Mouse (Mus musculus) lung, postnatal 10 days (tissue): Measurements from ENCODE around the gene Prmt8.

Experiments
- DNase-seq: peaks from one replicate; pipeline ENCODE4 v3.0.0; 2021

The Prmt8 gene

DNA sequence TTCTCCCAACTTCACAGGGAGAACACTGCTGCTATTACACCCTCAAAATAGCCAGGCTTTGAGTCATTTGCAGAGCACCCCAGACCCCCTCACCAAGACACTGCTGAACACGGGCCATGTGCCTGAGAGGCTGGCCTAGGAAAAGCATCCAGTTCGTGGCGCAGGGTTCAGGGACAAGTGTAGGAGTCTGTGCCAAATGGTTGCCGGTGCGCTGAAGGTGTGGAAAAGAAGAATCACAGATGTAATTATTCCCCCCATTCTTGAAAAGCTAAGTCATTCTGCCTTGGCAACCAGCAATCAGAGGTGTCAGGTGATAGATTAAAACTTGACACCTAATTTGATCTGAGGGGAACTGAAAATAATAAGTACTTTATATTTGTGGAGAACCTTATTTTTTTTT, 109.8 kb downstream of the Prmt8 start:
- no peak for DNase-seq

DNA sequence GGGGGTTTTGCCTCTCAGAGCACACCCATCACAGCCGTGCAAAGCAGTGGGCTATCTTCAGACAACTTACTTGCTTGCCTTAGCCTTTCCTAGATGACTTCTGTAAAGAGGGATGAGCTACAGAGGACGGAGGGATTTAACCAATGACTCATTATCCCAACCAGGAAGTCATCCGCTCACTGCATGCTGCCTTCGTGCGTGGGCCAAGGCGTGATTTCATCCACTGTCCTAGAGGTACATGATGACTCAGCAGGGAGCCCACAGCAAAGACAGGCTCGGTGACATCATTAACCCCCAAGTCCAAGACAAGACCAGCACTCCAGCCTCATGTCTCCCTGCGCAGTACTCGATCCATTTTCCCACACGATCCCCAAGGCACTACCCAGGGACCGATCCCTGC, 112.1 kb downstream of the Prmt8 start:
- no peak for DNase-seq

DNA sequence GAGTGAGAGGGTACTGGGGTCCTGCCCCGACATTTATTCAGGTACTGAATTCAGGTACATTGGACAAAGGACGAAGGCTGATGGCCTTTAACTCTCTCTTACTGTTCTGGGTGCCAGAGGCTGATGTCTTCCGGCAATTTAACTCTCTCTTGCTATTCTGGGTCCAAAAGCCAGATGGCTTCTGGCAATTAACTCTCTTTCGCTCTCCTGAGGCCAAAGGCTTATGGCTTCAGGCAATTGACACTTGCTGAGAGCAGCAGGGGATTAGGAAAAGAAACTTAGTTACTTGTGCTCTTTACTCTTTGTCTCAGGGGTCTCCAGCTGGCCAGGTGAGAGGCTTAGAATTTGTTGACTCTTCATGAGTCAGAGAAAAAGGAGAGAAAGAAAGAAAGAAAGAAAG, 113.3 kb downstream of the Prmt8 start:
- no peak for DNase-seq

DNA sequence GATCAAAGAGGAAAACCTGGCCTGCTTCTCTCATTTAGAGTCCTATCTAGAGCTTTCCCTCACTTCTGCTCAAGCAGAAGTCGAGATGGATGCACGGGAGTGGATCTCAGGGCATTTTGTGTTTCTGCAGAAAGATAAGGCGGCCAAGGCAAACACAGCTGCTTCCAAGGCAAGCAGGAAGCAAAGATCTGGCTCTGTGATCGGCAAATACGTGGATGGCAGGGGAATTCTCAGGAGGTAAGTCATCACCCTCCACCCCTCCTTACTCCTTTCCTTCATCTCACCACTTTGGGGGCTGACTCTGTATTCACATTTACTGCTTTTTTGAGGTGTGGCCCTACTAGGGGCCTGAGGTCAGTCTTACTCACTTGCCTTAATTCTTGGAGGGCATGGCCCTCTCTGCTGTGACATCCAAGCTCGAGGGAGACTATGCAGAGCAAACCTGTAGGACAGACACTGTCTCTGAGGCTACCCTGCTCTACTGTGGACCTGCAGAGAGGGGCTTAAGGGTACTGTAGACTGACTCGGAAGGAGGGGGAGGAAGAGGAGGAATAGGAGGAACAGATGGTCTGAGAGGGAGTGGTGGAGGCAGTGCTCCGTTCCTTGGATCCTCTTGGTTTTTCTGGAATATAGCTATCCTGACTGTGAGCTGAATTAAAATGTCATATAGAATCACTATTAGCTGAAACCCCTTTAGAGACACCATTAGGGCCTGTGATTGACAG, 128.0 kb downstream of the Prmt8 start:
- no peak for DNase-seq
